Mouse (Mus musculus): ENCODE data around the gene Tssk6.
A peak's percentile ranks its signal among the peaks of the same experiment; 100 is the strongest.
"Not testable (repeated sequence)": the region's sequence is repeated elsewhere in the genome, so short reads cannot be mapped to it uniquely, and the experiment has no call there.

The Tssk6 gene

DNA sequence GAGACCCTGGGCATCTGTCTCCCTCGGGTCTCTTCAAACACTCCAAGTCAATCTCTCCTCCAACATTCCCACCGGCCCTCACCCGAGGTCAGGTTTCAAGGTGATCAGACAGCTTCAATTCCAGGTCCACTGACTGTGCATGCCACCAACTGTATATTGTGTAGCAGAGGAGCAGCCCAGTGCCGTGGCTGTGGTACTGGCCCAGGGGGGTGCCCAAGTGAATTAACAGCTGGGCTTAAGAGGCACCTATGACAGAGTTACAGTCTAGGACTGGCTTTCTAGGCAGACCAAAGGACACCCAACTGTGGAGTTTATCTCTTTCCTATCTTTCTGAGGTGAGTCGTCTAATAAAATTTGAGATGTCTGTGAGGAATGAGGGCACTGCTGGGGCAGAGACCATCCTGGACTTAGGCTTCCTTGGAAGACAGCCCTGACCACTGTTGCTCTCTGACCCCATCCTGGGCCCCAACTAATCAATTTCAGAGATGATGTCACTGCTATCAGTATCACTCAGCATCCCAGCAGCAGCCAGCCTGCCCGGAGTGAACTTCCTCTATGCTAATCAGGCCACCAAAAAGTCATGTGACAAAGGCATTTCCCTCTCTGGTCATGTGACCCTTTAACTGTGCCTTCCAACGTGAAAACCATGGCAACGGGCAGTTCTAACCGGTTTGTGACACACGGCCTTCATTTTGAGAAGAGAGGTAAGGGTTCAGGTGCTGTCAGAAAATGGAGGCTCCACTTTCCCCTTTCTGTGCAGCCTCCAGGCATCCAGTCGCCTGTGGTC, 18.1 kb downstream of the Tssk6 start:
- DNase-seq, result peak; percentile 91

DNA sequence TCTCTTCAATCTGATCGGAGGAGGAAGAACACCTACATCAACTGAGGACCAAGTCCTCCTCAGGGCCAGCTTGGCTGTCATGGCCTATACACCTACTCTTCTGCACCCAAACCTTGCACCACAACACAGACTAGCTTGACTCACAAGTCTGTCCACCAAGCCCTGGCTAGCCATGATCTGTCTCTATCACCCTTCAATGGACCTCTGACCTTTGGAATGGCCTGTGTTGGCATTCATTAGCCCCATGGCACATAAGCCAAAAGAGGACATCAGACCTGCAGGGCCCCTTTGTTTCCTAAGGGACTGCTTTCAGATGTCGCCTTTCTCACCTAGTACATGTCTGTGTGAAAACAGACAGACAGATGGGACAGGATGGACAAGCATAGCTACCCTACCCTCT, 19.2 kb downstream of the Tssk6 start:
- DNase-seq, result peak; percentile 82

DNA sequence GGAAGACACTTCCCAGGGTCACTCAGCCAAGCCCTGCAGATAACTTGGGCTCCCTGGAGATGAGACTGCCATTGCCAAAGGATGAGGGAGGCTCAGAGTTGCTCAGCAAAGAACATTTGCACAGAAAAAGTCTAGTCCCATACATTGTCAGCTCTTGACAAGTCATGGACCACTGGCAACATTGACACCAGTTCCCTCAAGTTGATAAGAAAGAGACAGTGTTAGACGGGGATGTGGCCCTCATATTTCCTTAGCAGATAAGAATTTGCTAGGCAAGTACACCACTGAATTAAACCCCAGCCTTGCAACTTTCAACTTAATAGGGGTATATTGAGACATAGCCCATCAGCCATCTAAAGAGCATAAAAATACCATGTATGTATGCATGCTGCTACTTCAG, 22.0 kb downstream of the Tssk6 start:
- no peak for DNase-seq

DNA sequence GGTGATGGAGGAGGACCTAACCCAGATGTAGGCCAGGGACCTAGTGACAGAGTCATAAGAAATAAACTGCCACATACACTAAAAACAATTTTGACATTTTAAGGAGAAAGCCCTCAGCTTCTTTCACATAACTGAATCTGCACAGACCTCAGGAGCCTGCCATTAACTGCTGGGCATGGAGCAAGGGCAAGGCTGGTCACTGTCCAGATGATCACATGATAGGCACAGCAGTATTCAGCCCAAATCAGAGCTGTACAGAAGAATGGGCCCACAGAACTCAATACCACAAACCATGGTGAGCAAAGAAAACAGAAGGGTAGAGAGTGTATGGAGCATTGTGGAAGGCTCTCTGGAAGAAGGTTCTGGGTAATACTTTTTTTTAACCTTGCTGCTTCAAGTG, 24.9 kb downstream of the Tssk6 start:
- no peak for DNase-seq

DNA sequence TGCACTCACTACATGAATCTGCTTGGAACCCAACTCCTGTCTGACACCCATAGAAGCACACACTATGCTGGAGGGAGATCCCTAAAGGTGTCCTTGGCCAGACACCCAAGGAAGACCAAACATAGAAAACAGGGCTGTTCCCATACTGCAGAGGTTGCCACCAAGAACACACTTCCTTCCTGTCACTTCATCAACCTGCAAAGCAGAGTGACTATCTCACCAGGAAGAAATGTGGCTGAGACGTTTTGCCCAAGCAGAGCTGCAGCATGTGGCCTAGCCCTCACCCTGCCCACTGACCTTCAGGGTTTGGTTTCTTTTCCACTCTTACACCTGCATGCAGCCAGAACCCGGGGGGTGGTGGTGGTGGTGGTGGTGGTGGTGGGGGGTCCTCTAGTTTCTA, 31.8 kb downstream of the Tssk6 start:
- DNase-seq, result no peak

DNA sequence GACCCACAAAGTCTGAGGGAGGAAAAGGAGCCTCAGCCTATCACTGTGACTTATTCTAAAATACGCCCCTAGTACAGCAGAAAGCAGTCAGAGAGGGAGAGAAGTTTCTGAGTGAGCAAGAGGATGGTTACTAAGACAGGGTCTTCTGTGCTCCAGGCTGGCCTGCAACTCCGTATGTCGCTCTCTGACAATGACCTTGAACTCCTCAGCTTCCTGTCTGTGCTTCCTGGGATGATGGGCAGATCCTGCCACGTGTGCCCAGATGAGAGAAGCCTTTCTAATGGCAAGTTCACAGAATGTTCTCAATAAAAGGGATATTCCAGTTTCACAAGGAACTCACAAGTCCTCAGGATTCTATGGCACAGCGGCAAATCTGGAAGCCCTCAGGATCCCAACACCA, 32.6 kb downstream of the Tssk6 start:
- no peak for DNase-seq

DNA sequence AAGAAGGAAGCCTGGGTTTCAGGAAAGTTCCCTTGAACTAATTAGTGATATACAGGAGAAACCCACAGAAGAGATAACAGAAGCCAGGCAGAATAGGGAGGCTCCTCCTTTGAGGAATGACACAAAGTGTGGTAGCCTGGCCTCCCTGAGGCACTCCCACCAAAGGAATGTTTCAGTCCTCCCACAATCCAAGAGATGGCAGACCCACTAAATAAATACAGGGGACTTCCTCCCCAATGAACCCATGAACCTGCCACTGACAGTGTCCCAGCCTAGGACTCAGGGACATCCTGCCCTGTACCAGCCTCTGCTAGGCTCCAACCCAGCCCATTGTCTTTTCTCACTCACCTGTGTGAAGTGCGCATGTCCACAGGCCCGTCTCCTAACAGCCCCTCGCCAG, 33.4 kb downstream of the Tssk6 start:
- no peak for DNase-seq

DNA sequence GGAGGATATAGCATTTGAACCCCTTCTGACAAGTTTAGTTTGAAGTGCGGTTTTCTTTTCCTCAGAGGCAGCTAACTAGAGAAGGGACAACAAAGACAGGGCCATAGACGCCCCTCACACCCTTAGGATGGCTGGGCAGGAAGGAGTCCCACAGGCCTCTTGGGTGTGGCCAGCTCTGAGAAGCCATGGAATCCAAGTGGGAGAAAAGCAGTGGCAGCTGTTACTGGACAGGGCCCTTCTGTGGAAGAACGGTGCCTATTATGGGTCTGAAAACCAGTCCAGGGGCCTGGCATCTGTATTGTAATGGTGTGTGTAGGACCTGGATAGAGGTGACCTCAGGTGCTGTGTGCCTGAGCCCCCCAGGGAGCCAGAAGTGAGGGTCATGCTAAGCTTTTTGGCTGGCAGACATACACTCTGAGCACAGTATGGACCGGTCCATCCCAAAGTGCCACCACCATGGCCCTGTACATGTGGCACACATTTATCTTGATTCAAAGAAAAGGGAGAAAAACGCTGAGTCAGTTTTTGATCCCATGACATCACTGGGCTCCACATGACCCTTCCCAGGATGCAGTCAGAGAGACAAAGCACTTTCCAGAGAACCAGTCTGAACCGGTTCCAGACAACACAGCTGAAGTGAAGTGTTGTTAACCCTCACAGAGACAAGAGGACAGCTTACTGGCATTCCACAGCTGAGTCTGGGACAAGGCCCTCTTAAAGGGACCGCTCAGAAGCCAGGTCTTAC, 34.2 kb downstream of the Tssk6 start:
- DNase-seq, result peak; percentile 79

DNA sequence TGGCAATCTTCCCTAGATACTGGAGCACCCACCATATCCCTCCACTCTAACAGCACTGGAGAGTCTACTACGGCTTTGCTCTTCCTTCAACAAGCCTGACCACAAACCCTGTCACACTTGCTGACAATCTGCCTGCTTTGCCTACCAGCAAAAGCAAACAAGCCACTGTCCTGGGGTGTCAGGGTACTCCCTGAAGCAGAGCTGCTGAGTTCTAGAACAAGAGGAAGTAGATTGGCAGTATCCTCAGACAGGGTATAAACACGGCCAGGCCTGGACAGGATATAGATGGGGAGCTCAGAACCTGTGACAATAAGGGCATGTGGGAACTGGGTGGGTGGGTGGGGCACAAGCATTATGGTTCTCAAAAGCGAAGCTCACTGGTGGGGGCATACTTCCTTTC, 35.5 kb downstream of the Tssk6 start:
- DNase-seq, result no peak

DNA sequence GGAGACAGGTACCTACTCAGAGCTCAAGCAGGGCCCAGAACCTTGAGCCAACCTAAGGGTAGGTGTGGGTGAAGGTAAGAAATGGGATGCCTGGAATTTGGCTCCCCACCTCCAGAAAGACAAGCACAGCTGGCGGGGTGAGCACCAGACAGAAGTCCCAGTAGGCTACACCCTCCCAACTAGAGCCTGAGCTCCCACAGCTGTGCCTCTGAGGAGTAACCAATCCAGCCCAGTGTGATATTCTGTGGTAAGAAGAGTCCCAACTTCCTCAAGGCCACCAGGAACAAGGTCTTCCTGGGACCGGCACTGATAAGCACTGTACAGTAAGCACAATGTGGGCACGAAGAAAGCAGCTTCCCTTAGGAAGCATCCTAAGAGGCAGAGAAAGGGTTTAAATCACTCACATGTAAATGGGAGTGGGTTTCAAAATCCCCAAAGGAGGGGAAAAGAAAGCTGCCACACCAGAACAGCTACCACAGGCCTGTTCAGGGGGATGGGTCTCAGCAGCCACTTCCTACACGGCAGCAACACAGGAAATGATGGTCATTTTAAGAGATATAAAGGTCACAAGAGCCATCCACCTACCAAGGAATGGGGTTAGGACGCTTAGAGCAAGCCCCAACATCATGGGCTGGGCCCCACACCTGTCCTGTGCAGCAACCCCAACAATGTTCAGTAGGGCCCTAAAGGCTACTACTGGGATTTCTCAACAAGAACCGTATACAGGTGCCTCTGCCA, 36.4 kb downstream of the Tssk6 start:
- DNase-seq, result no peak

DNA sequence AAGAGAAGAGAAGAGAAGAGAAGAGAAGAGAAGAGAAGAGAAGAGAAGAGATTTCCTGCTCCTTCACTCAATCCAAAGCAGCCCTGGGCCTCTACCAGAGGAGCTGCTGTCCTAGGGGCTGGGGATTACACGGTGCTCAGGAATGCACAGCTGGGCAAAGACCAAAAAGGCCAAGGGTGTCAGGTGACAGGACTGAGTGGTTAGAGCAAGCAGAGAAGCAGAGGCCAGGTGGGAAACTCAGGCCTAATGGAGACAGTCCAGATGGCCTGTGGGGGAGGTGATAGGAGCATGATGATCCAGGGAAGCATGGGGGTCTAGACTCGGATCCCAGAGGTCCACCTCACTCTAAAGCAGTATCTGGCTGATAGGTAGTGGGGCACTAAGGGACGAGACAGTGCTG, 37.6 kb downstream of the Tssk6 start:
- DNase-seq, result peak; percentile 80

DNA sequence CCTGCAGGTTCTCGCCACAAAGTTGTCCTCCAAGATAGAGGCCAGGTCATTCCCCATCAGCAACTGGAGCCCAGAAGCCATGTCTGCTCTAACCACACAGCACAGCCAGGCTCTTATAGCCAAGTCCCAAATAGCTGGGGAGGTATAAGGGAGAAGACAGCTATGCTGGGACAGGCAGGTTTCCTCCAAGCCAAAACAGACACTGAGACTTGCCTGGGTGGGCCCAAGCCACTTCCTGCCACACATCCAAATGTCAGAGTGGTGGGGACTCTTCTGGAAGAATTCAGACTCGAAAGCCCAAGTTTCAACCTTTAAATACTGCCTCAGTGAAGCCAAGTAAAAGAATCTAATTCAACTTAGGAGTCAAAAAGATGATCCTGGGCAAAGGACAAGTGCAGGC, 38.4 kb downstream of the Tssk6 start:
- no peak for DNase-seq

DNA sequence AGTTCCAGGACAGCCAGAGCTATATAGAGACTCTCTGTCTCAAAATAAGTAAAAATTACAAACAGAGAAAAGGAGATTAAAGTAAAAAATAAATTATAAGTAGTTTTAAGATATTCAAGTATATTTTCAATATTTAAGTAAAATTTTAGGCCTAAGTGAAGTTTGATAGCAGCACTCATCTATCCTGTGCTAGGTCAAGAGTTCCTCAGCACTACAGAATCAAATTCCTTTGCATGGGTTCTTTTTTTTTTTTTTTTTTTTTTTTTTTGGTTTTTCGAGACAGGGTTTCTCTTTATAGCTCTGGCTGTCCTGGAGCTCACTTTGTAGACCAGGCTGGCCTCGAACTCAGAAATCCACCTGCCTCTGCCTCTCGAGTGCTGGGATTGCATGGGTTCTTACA, 40.5 kb downstream of the Tssk6 start:
- DNase-seq, result not testable (repeated sequence)

DNA sequence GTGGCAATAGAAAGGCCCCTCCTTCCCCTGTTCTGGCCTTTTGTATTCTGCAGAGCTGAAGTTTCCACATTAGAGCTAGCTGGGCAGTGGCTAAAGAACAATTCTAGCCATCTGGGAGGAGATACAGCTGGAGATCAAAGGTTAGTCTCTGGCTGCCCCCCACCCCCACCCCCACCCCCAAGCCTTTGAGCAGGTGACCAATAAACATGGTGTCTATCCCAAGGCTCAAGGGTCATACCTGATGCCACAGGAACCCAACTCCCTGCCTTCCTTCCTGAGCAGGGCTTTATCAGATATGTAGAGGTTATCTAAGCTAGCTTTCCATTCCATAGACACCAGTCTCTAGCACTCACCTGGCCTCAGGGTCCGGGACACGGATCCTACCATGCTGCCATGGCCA, 48.3 kb downstream of the Tssk6 start:
- DNase-seq, result peak; percentile 56

All from kidney, adult 9 months (tissue).